Mouse (Mus musculus): Measurements from ENCODE around the gene Tctn1. TPM values are rescaled to one million over a fixed set of nuclear protein-coding genes. Genes with fewer than 3 reads are reported as not detected.

Tctn1 gene
- polyA plus RNA-seq, 1 experiment from 2014 or later, result 1.1 TPM

DNA sequence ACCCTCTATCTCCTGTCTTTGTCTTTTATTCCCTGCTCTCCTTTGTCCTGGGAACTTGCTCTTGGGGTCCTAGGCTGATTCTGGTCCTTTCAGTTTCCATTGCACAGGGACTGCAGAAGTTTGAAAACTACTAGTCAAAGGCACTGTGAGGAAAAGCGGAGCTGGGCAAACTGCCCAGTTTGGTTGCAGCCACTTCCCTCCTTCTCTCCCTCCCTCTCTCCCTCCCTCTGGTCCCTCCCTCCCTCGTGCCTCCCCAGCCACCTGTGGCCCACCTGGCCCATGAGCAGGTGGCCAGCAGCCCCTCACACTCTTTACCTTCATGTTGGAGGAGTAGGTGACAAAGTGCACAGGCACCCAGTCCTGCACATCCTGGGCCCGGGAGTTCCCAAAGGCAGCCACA lies 19.1 kb downstream of the Tctn1 start:
- ATAC-seq (ENCODE audit: low read depth), result no peak
- H3K4me1 ChIP-seq (replicated peaks), result peaks cover 7% of the 10 kb centered on the region; the same call in 1 of the 2 replicates
- no peaks in the 10 kb centered on the region for H3K9me3 ChIP-seq (replicated peaks)
- WGBS (ENCODE audit: insufficient replicate concordance), result 51% methylated on average over 3 of the region's 3 CpGs
- no peak for DNase-seq
- H3K27me3 ChIP-seq, result no peaks in the 10 kb centered on the region
- H3K4me2 ChIP-seq, result no peak overlapping the region
- H3K36me3 ChIP-seq, result no peaks in the 10 kb centered on the region
- H3K27ac ChIP-seq, result no peak overlapping the region
- no peak overlapping the region for H3K9ac ChIP-seq
- H3K4me3 ChIP-seq (replicated peaks), result no peak overlapping the region

GRCm38 (mm10) chr5:122243781-122244523 lies 20.3 kb downstream of the Tctn1 start:
- H3K9ac ChIP-seq, result no peak overlapping the region
- H3K27ac ChIP-seq, result no peak overlapping the region
- no peaks in the 10 kb centered on the region for H3K27me3 ChIP-seq
- DNase-seq (no peak), ATAC-seq (ENCODE audit: low read depth) (no peak)
- no peaks in the 10 kb centered on the region for H3K36me3 ChIP-seq
- peaks cover 7% of the 10 kb centered on the region; the same call in 1 of the 2 replicates for H3K4me1 ChIP-seq (replicated peaks)
- no peak overlapping the region for H3K4me3 ChIP-seq (replicated peaks)
- WGBS (ENCODE audit: insufficient replicate concordance), result 82% methylated on average over 17 of the region's 17 CpGs
- H3K4me2 ChIP-seq, result no peak overlapping the region
- no peaks in the 10 kb centered on the region for H3K9me3 ChIP-seq (replicated peaks)

DNA sequence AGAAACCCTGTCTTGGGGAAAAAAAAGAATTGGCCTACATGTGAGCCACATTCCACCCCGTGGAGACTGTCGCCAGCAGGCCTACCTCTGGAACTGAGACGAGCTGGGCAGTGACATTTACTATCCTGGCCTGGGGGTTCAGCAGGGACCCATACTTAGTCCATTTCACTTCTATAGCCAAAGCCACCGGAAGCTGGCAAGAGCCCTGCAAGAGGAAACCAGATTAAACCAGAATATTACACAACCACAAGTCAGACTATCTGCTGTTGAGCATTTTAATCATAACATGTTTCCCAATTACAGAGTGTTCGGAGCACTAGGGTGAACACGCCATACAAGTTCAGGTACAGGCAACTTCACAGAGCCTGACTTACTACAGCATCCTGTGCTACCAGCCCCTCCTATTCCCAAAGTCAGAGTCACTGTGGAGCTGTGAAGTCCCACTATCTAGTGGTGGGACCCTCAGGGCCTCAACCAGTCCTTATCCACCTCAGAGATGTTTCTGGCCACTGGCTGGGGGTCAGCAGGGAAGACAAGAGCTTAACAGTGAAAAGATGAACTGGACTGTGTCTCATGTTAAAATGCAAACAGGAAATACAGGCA lies 21.6 kb downstream of the Tctn1 start:
- ATAC-seq (ENCODE audit: low read depth), result no peak
- peaks cover 7% of the 10 kb centered on the region; the same call in 1 of the 2 replicates for H3K4me1 ChIP-seq (replicated peaks)
- 65% methylated on average over 6 of the region's 6 CpGs for WGBS (ENCODE audit: insufficient replicate concordance)
- no peak overlapping the region for H3K27ac ChIP-seq
- no peaks in the 10 kb centered on the region for H3K27me3 ChIP-seq
- no peak overlapping the region for H3K9ac ChIP-seq
- no peaks in the 10 kb centered on the region for H3K9me3 ChIP-seq (replicated peaks)
- H3K4me3 ChIP-seq (replicated peaks), result no peak overlapping the region
- H3K4me2 ChIP-seq, result no peak overlapping the region
- no peak for DNase-seq
- H3K36me3 ChIP-seq, result no peaks in the 10 kb centered on the region

GRCm38 (mm10) chr5:122240989-122241388 lies 23.3 kb downstream of the Tctn1 start:
- Histone ChIP-seq H3K36me3 (no peaks in the 10 kb centered on the region), H3K27ac (no peak overlapping the region), H3K27me3 (no peaks in the 10 kb centered on the region), H3K9ac (no peak overlapping the region), H3K9me3 (replicated peaks) (no peaks in the 10 kb centered on the region), H3K4me3 (replicated peaks) (no peak overlapping the region), H3K4me2 (no peak overlapping the region), H3K4me1 (replicated peaks) (peaks cover 7% of the 10 kb centered on the region; the same call in 1 of the 2 replicates)
- ATAC-seq (ENCODE audit: low read depth) (no peak), DNase-seq (no peak)
- WGBS (ENCODE audit: insufficient replicate concordance), result 50% methylated on average over 1 of the region's 1 CpGs

DNA sequence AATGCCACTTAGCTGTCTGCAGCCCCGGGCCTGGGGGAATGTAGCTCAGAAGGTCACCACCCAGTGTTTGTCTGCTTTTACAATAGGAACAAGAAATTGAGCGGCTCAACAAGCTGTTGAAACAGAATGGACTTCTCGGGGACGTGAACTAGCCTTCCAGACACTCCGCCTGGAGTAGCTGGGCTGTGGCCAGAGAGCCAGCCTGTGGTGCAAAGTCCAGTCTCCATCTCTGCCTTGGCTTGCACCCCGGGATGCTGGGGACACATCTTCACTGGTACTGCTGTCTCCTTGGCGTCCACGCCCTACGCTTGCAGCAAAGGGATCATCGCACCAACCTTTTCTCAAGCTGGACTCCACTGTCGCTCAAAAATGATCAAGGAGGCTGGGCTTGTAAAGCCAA lies 23.7 kb downstream of the Tctn1 start:
- Histone ChIP-seq H3K36me3 (no peaks in the 10 kb centered on the region), H3K4me2 (no peak overlapping the region), H3K4me3 (replicated peaks) (no peak overlapping the region), H3K27ac (no peak overlapping the region), H3K9ac (no peak overlapping the region), H3K4me1 (replicated peaks) (peaks cover 7% of the 10 kb centered on the region; the same call in 1 of the 2 replicates), H3K27me3 (no peaks in the 10 kb centered on the region), H3K9me3 (replicated peaks) (no peaks in the 10 kb centered on the region)
- ATAC-seq (ENCODE audit: low read depth) (no peak), DNase-seq (no peak)
- 78% methylated on average over 11 of the region's 11 CpGs for WGBS (ENCODE audit: insufficient replicate concordance)

GRCm38 (mm10) chr5:122239618-122240017 lies 24.6 kb downstream of the Tctn1 start:
- WGBS (ENCODE audit: insufficient replicate concordance), result 64% methylated on average over 7 of the region's 7 CpGs

GRCm38 (mm10) chr5:122237200-122237599 lies 27.1 kb downstream of the Tctn1 start:
- H3K4me1 ChIP-seq (replicated peaks), result peaks cover 13% of the 10 kb centered on the region; the same call in 1 of the 2 replicates
- H3K27ac ChIP-seq, result no peak overlapping the region
- H3K27me3 ChIP-seq, result no peaks in the 10 kb centered on the region
- no peak overlapping the region for H3K9ac ChIP-seq
- no peak overlapping the region for H3K4me3 ChIP-seq (replicated peaks)
- DNase-seq, result no peak
- H3K36me3 ChIP-seq, result no peaks in the 10 kb centered on the region
- no peak overlapping the region for H3K4me2 ChIP-seq
- 55% methylated on average over 5 of the region's 5 CpGs for WGBS (ENCODE audit: insufficient replicate concordance)
- H3K9me3 ChIP-seq (replicated peaks), result no peaks in the 10 kb centered on the region
- ATAC-seq (ENCODE audit: low read depth), result no peak

More at GRCm38 (mm10) chr5:122239618-122240017, 24.6 kb downstream of the Tctn1 start:
- Histone ChIP-seq H3K27me3 (no peaks in the 10 kb centered on the region), H3K36me3 (no peaks in the 10 kb centered on the region), H3K4me2 (no peak overlapping the region), H3K4me3 (replicated peaks) (no peak overlapping the region), H3K9me3 (replicated peaks) (no peaks in the 10 kb centered on the region), H3K4me1 (replicated peaks) (peaks cover 7% of the 10 kb centered on the region; the same call in 1 of the 2 replicates), H3K9ac (no peak overlapping the region), H3K27ac (no peak overlapping the region)
- ATAC-seq (ENCODE audit: low read depth) (no peak), DNase-seq (no peak)

- DNase-seq (no peak), ATAC-seq (ENCODE audit: low read depth) (no peak)
- Histone ChIP-seq H3K36me3 (no peaks in the 10 kb centered on the region), H3K4me2 (no peak overlapping the region), H3K9me3 (replicated peaks) (no peaks in the 10 kb centered on the region), H3K4me3 (replicated peaks) (no peak overlapping the region), H3K27me3 (no peaks in the 10 kb centered on the region), H3K4me1 (replicated peaks) (peaks cover 15% of the 10 kb centered on the region; the same call in 1 of the 2 replicates), H3K27ac (no peak overlapping the region; the same call in 1 of the 2 replicates), H3K9ac (no peak overlapping the region)
- WGBS (ENCODE audit: insufficient replicate concordance), result 32% methylated on average over 9 of the region's 9 CpGs
Observed at GRCm38 (mm10) chr5:122235196-122235836, 28.9 kb downstream of the Tctn1 start.

GRCm38 (mm10) chr5:122234319-122235195 lies 29.7 kb downstream of the Tctn1 start:
- no peak overlapping the region; the same call in 1 of the 2 replicates for H3K27ac ChIP-seq
- no peaks in the 10 kb centered on the region for H3K27me3 ChIP-seq
- WGBS (ENCODE audit: insufficient replicate concordance), result 29% methylated on average over 9 of the region's 9 CpGs
- no peaks in the 10 kb centered on the region for H3K36me3 ChIP-seq
- no peak overlapping the region for H3K4me2 ChIP-seq
- peaks cover 15% of the 10 kb centered on the region; the same call in 1 of the 2 replicates for H3K4me1 ChIP-seq (replicated peaks)
- H3K9ac ChIP-seq, result no peak overlapping the region
- no peak for DNase-seq
- no peak overlapping the region for H3K4me3 ChIP-seq (replicated peaks)
- no peak for ATAC-seq (ENCODE audit: low read depth)
- H3K9me3 ChIP-seq (replicated peaks), result no peaks in the 10 kb centered on the region

- DNase-seq, result no peak
- H3K4me1 ChIP-seq (replicated peaks), result peaks cover 15% of the 10 kb centered on the region; the same call in 1 of the 2 replicates
- no peaks in the 10 kb centered on the region for H3K27me3 ChIP-seq
- H3K4me3 ChIP-seq (replicated peaks), result no peak overlapping the region
- no peak overlapping the region for H3K27ac ChIP-seq
- no peak overlapping the region for H3K9ac ChIP-seq
- WGBS (ENCODE audit: insufficient replicate concordance), result 43% methylated on average over 12 of the region's 12 CpGs
- H3K9me3 ChIP-seq (replicated peaks), result no peaks in the 10 kb centered on the region
- H3K36me3 ChIP-seq, result no peaks in the 10 kb centered on the region
- ATAC-seq (ENCODE audit: low read depth), result no peak
- no peak overlapping the region for H3K4me2 ChIP-seq
Observed at GRCm38 (mm10) chr5:122233695-122234094, 30.6 kb downstream of the Tctn1 start.
